Mouse (Mus musculus) limb, embryonic 10.5 days (tissue): ENCODE data around the gene Arap1. TPM values are rescaled to one million over a fixed set of nuclear protein-coding genes. Genes with fewer than 3 reads are reported as not detected.

Experiments
- DNase-seq: peaks from one replicate; pipeline ENCODE4 v3.0.0-alpha.2; 2017; ENCODE audit warnings: low spot score
- H3K27ac ChIP-seq: fragments of 300-500 bp; sonication (generic); 2 replicates; pipeline ENCODE4 v1.5.1; 2016; ENCODE audit warnings: mild to moderate bottlenecking
- H3K27me3 ChIP-seq: fragments of 300-500 bp; sonication (generic); 2 replicates; pipeline ENCODE4 v1.6.1; 2016; ENCODE audit warnings: low read depth, mild to moderate bottlenecking; ENCODE audit not compliant: poor library complexity, severe bottlenecking
- H3K36me3 ChIP-seq: fragments of 300-500 bp; sonication (generic); 2 replicates; pipeline ENCODE4 v1.6.1; 2016; ENCODE audit warnings: mild to moderate bottlenecking, moderate library complexity
- H3K4me1 ChIP-seq: fragments of 300-500 bp; sonication (generic); 2 replicates; pipeline ENCODE4 v1.6.1; 2016
- H3K4me3 ChIP-seq: fragments of 300-500 bp; sonication (generic); 2 replicates; pipeline ENCODE4 v1.5.1; 2016; ENCODE audit warnings: mild to moderate bottlenecking, moderate library complexity
- H3K9me3 ChIP-seq: fragments of 300-500 bp; sonication (generic); replicated peaks from 2 replicates; pipeline ENCODE4 v1.6.1; 2016; ENCODE audit warnings: mild to moderate bottlenecking
- WGBS: fragments of 180-500 bp; shearing (Covaris S2); methylation state at CpG from one replicate; pipeline ENCODE4 v1.1.7; 2016; 5-methylcytosine and 5-hydroxymethylcytosine counted together
- polyA plus RNA-seq: library from polyadenylated mRNA; unstranded; fragments of >200 nt; fragmentation: Nextera tagmentation; extraction: Ambion mirVana; gene quantifications from 2 replicates; pipeline ENCODE4 v1.2.1, GENCODE M21; 2016

The Arap1 gene
- polyA plus RNA-seq, 1 experiment from 2014 or later = 20.5 TPM

- WGBS = 5% methylated on average over 27 of the region's 27 CpGs
- no peak overlapping the region for H3K4me3 ChIP-seq
- H3K9me3 ChIP-seq = no peaks in the 10 kb centered on the region
- H3K4me1 ChIP-seq = peaks cover 18% of the 10 kb centered on the region
- H3K27me3 ChIP-seq = peaks cover 42% of the 10 kb centered on the region
- H3K36me3 ChIP-seq = no peaks in the 10 kb centered on the region
- no peak overlapping the region for H3K27ac ChIP-seq
- DNase-seq = peak; percentile 59
Observed at GRCm38 (mm10) chr7:101419013-101419770, 71.3 kb downstream of the Arap1 start.

GRCm38 (mm10) chr7:101421529-101421928, 73.7 kb downstream of the Arap1 start, which contains the start of gene Pde2a:
Gene Pde2a (plus strand): TSS chr7:101421691.
- H3K36me3 ChIP-seq = no peaks in the 10 kb centered on the region
- DNase-seq = no peak
- no peak within 1 kb of the TSS for H3K4me3 ChIP-seq
- no peaks in the 10 kb centered on the region for H3K4me1 ChIP-seq
- peaks cover 42% of the 10 kb centered on the region for H3K27me3 ChIP-seq
- WGBS = 29% methylated on average over 6 of the region's 6 CpGs
- H3K27ac ChIP-seq = no peak within 1 kb of the TSS
- no peaks in the 10 kb centered on the region for H3K9me3 ChIP-seq

GRCm38 (mm10) chr7:101422069-101422468, 74.2 kb downstream of the Arap1 start:
- DNase-seq = peak; percentile 45
- 41% methylated on average over 3 of the region's 3 CpGs for WGBS
- Histone ChIP-seq H3K4me1 (peaks cover 1% of the 10 kb centered on the region; the same call in 1 of the 2 replicates), H3K27me3 (peaks cover 37% of the 10 kb centered on the region), H3K4me3 (no peak overlapping the region), H3K9me3 (no peaks in the 10 kb centered on the region), H3K36me3 (no peaks in the 10 kb centered on the region), H3K27ac (no peak overlapping the region)

GRCm38 (mm10) chr7:101422646-101423045, 74.8 kb downstream of the Arap1 start:
- Histone ChIP-seq H3K9me3 (no peaks in the 10 kb centered on the region), H3K27me3 (peaks cover 31% of the 10 kb centered on the region), H3K27ac (no peak overlapping the region), H3K36me3 (no peaks in the 10 kb centered on the region), H3K4me3 (no peak overlapping the region), H3K4me1 (peaks cover 3% of the 10 kb centered on the region; the same call in 1 of the 2 replicates)
- DNase-seq = no peak
- 90% methylated on average over 8 of the region's 8 CpGs for WGBS

GRCm38 (mm10) chr7:101423970-101424369, 76.1 kb downstream of the Arap1 start:
- H3K9me3 ChIP-seq = no peaks in the 10 kb centered on the region
- no peak overlapping the region for H3K27ac ChIP-seq
- no peak for DNase-seq
- 72% methylated on average over 6 of the region's 6 CpGs for WGBS
- peaks cover 18% of the 10 kb centered on the region for H3K27me3 ChIP-seq
- peaks cover 3% of the 10 kb centered on the region; the same call in 1 of the 2 replicates for H3K4me1 ChIP-seq
- no peak overlapping the region for H3K4me3 ChIP-seq
- no peaks in the 10 kb centered on the region for H3K36me3 ChIP-seq

- DNase-seq = no peak
- Histone ChIP-seq H3K36me3 (no peaks in the 10 kb centered on the region), H3K4me3 (no peak overlapping the region), H3K27me3 (no peaks in the 10 kb centered on the region; the same call in 1 of the 2 replicates), H3K4me1 (peaks cover 7% of the 10 kb centered on the region), H3K9me3 (no peaks in the 10 kb centered on the region), H3K27ac (no peak overlapping the region)
- 69% methylated on average over 8 of the region's 8 CpGs for WGBS
Observed at GRCm38 (mm10) chr7:101426692-101427091, 78.8 kb downstream of the Arap1 start.

- no peak overlapping the region for H3K4me3 ChIP-seq
- H3K9me3 ChIP-seq = no peaks in the 10 kb centered on the region
- peaks cover 7% of the 10 kb centered on the region for H3K4me1 ChIP-seq
- DNase-seq = peak; percentile 49
- WGBS = 12% methylated on average over 2 of the region's 2 CpGs
- no peak overlapping the region for H3K27ac ChIP-seq
- no peaks in the 10 kb centered on the region for H3K36me3 ChIP-seq
- no peaks in the 10 kb centered on the region for H3K27me3 ChIP-seq
Observed at GRCm38 (mm10) chr7:101427736-101428135, 79.9 kb downstream of the Arap1 start.

- H3K36me3 ChIP-seq = no peaks in the 10 kb centered on the region
- H3K4me3 ChIP-seq = no peak overlapping the region
- peaks cover 4% of the 10 kb centered on the region; the same call in 1 of the 2 replicates for H3K4me1 ChIP-seq
- H3K9me3 ChIP-seq = no peaks in the 10 kb centered on the region
- 65% methylated on average over 6 of the region's 6 CpGs for WGBS
- H3K27me3 ChIP-seq = no peaks in the 10 kb centered on the region
- no peak overlapping the region for H3K27ac ChIP-seq
- no peak for DNase-seq
Observed at GRCm38 (mm10) chr7:101435038-101435437, 87.2 kb downstream of the Arap1 start.

- Histone ChIP-seq H3K4me3 (no peak overlapping the region), H3K27ac (no peak overlapping the region), H3K36me3 (no peaks in the 10 kb centered on the region), H3K27me3 (0 out of 2 replicates have a peak, but pooled peaks cover 4% of the 10 kb centered on the region), H3K4me1 (no peaks in the 10 kb centered on the region), H3K9me3 (no peaks in the 10 kb centered on the region)
- DNase-seq = peak; percentile 70
- WGBS = 12% methylated on average over 1 of the region's 1 CpGs
Observed at GRCm38 (mm10) chr7:101437876-101438275, 90.0 kb downstream of the Arap1 start.

GRCm38 (mm10) chr7:101443093-101443492, 95.2 kb downstream of the Arap1 start:
- no peak for DNase-seq
- Histone ChIP-seq H3K4me3 (no peak overlapping the region), H3K9me3 (no peaks in the 10 kb centered on the region), H3K36me3 (no peaks in the 10 kb centered on the region), H3K27ac (no peak overlapping the region), H3K4me1 (no peaks in the 10 kb centered on the region), H3K27me3 (0 out of 2 replicates have a peak, but pooled peaks cover 4% of the 10 kb centered on the region)
- WGBS = 75% methylated on average over 10 of the region's 10 CpGs

- WGBS = 82% methylated on average over 4 of the region's 4 CpGs
Observed at GRCm38 (mm10) chr7:101444211-101444610, 96.3 kb downstream of the Arap1 start.

GRCm38 (mm10) chr7:101449855-101450254, 102.0 kb downstream of the Arap1 start:
- Histone ChIP-seq H3K4me1 (peaks cover 14% of the 10 kb centered on the region), H3K4me3 (no peak overlapping the region), H3K36me3 (no peaks in the 10 kb centered on the region), H3K27ac (no peak overlapping the region), H3K9me3 (no peaks in the 10 kb centered on the region), H3K27me3 (peaks cover 44% of the 10 kb centered on the region)
- 44% methylated on average over 3 of the region's 3 CpGs for WGBS
- no peak for DNase-seq

More at GRCm38 (mm10) chr7:101444211-101444610, 96.3 kb downstream of the Arap1 start:
- no peaks in the 10 kb centered on the region for H3K36me3 ChIP-seq
- H3K4me3 ChIP-seq = no peak overlapping the region
- no peak for DNase-seq
- no peaks in the 10 kb centered on the region for H3K4me1 ChIP-seq
- 0 out of 2 replicates have a peak, but pooled peaks cover 4% of the 10 kb centered on the region for H3K27me3 ChIP-seq
- H3K27ac ChIP-seq = no peak overlapping the region
- H3K9me3 ChIP-seq = no peaks in the 10 kb centered on the region
